Mouse (Mus musculus) intestine, embryonic 16.5 days (tissue): ENCODE measurements at regions not wholly inside any gene's neighbourhood (a gene's known extent, or its start where the extent isn't known, plus 50 kb on each side); places are given as distances from the start of the nearest gene placed in this dataset.

Experiments
- ATAC-seq: fragments of 200-750 bp; cut with Nextera tagmentation; 2 replicates; pipeline ENCODE4 v1.8.0; 2017; ENCODE audit warnings: moderate TSS enrichment, moderate library complexity
- H3K27ac ChIP-seq: fragments of 300-500 bp; sonication (generic); 2 replicates; pipeline ENCODE4 v1.5.1; 2014; ENCODE audit warnings: mild to moderate bottlenecking, low read length
- H3K27me3 ChIP-seq: fragments of 300-500 bp; sonication (generic); replicated peaks from 2 replicates; pipeline ENCODE4 v1.6.1; 2014; ENCODE audit warnings: low read length, control low read depth, mixed read lengths; ENCODE audit not compliant: control insufficient read depth, insufficient read depth
- H3K36me3 ChIP-seq: fragments of 300-500 bp; sonication (generic); 2 replicates; pipeline ENCODE4 v1.6.1; 2014; ENCODE audit warnings: low read length, control low read depth; ENCODE audit not compliant: control insufficient read depth, insufficient read depth
- H3K4me1 ChIP-seq: fragments of 300-500 bp; sonication (generic); 2 replicates; pipeline ENCODE4 v1.6.1; 2014; ENCODE audit warnings: low read length, control low read depth, mixed read lengths; ENCODE audit not compliant: control insufficient read depth, insufficient read depth
- H3K4me2 ChIP-seq: fragments of 300-500 bp; sonication (generic); 2 replicates; pipeline ENCODE4 v1.6.1; 2014; ENCODE audit warnings: low read depth, low read length, control low read depth
- H3K4me3 ChIP-seq: fragments of 300-500 bp; sonication (generic); 2 replicates; pipeline ENCODE4 v1.5.1; 2014; ENCODE audit warnings: mild to moderate bottlenecking, low read length
- H3K9ac ChIP-seq: fragments of 300-500 bp; sonication (generic); 2 replicates; pipeline ENCODE4 v1.6.1; 2014; ENCODE audit warnings: low read depth, low read length
- H3K9me3 ChIP-seq: fragments of 300-500 bp; sonication (generic); 2 replicates; pipeline ENCODE4 v1.6.1; 2016; ENCODE audit warnings: low read length, control low read depth; ENCODE audit not compliant: control insufficient read depth
- WGBS: fragments of 180-500 bp; shearing (Covaris S2); extraction: QIAGEN DNeasy Blood & Tissue Kit; methylation state at CpG from one replicate; pipeline ENCODE4 v1.1.7; 2014; 5-methylcytosine and 5-hydroxymethylcytosine counted together

GRCm38 (mm10) chr5:52309317-52310060 lies 54.1 kb upstream of the Sod3 start:
- no peaks in the 10 kb centered on the region for H3K36me3 ChIP-seq
- no peak for ATAC-seq
- H3K4me2 ChIP-seq: no peak overlapping the region
- WGBS: 77% methylated on average over 11 of the region's 11 CpGs
- H3K4me1 ChIP-seq: no peaks in the 10 kb centered on the region
- H3K27ac ChIP-seq: no peak overlapping the region
- H3K27me3 ChIP-seq: no peaks in the 10 kb centered on the region
- H3K4me3 ChIP-seq: no peak overlapping the region
- H3K9ac ChIP-seq: no peak overlapping the region
- H3K9me3 ChIP-seq: no peaks in the 10 kb centered on the region

GRCm38 (mm10) chr5:52296303-52296702 lies 67.3 kb upstream of the Sod3 start:
- WGBS: 88% methylated on average over 3 of the region's 3 CpGs
- no peaks in the 10 kb centered on the region for H3K4me1 ChIP-seq
- H3K9me3 ChIP-seq: no peaks in the 10 kb centered on the region
- H3K27me3 ChIP-seq: no peaks in the 10 kb centered on the region
- H3K9ac ChIP-seq: no peak overlapping the region
- H3K4me2 ChIP-seq: no peak overlapping the region
- H3K4me3 ChIP-seq: no peak overlapping the region
- ATAC-seq: peak; percentile 74
- no peak overlapping the region for H3K27ac ChIP-seq
- no peaks in the 10 kb centered on the region for H3K36me3 ChIP-seq

- Histone ChIP-seq H3K27me3 (no peaks in the 10 kb centered on the region), H3K4me1 (no peaks in the 10 kb centered on the region), H3K4me3 (no peak overlapping the region), H3K9ac (no peak overlapping the region), H3K4me2 (no peak overlapping the region), H3K36me3 (no peaks in the 10 kb centered on the region), H3K27ac (no peak overlapping the region), H3K9me3 (no peaks in the 10 kb centered on the region)
- no peak for ATAC-seq
- WGBS: 59% methylated on average over 8 of the region's 8 CpGs
These were observed 69.1 kb upstream of the Sod3 start for GRCm38 (mm10) chr5:52294466-52294865.

GRCm38 (mm10) chr5:52288319-52288718 lies 75.3 kb upstream of the Sod3 start:
- Histone ChIP-seq H3K27me3 (no peaks in the 10 kb centered on the region), H3K36me3 (no peaks in the 10 kb centered on the region), H3K9me3 (no peaks in the 10 kb centered on the region), H3K27ac (no peak overlapping the region), H3K4me1 (no peaks in the 10 kb centered on the region), H3K9ac (no peak overlapping the region), H3K4me3 (no peak overlapping the region), H3K4me2 (no peak overlapping the region)
- ATAC-seq: no peak
- 90% methylated on average over 1 of the region's 1 CpGs for WGBS

- H3K4me3 ChIP-seq: no peak overlapping the region
- no peaks in the 10 kb centered on the region for H3K36me3 ChIP-seq
- H3K4me2 ChIP-seq: no peak overlapping the region
- WGBS: 88% methylated on average over 2 of the region's 2 CpGs
- H3K27ac ChIP-seq: no peak overlapping the region
- no peaks in the 10 kb centered on the region for H3K27me3 ChIP-seq
- no peak overlapping the region for H3K9ac ChIP-seq
- no peak for ATAC-seq
- H3K9me3 ChIP-seq: no peaks in the 10 kb centered on the region
- H3K4me1 ChIP-seq: no peaks in the 10 kb centered on the region
These were observed 82.7 kb upstream of the Sod3 start for GRCm38 (mm10) chr5:52280871-52281270.

DNA sequence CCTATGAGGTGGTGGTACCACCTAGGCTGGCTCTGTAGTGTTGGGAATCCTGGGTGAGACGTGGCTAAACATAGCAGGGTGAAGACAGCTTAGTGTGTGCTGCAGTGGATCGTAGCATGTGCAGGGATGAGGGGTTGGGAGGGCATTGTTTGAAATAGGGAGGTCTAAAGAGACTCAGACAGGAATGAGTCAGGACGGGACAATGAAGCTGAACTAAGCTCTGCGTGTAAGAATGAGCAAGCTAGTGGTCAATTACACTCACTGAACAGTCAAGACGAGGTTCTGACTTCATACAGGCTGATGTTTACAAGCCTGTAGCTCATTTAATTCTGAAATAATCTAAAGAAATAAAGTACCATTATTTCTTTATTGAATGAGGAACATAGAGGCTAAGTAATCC lies 85.5 kb upstream of the Sod3 start:
- Histone ChIP-seq H3K9ac (no peak overlapping the region), H3K36me3 (no peaks in the 10 kb centered on the region), H3K27ac (no peak overlapping the region), H3K4me2 (no peak overlapping the region), H3K4me1 (no peaks in the 10 kb centered on the region), H3K4me3 (no peak overlapping the region), H3K9me3 (no peaks in the 10 kb centered on the region), H3K27me3 (no peaks in the 10 kb centered on the region)
- ATAC-seq: no peak
- WGBS: 74% methylated on average over 5 of the region's 5 CpGs

- WGBS: 48% methylated on average over 11 of the region's 11 CpGs
- peak; percentile 66 for ATAC-seq
These were observed 72.9 kb upstream of the Dhx15 start for GRCm38 (mm10) chr5:52263214-52263613.

GRCm38 (mm10) chr5:52258075-52258474 lies 67.8 kb upstream of the Dhx15 start:
- H3K36me3 ChIP-seq: no peaks in the 10 kb centered on the region
- ATAC-seq: no peak
- WGBS: 83% methylated on average over 2 of the region's 2 CpGs
- H3K27ac ChIP-seq: no peak overlapping the region
- no peaks in the 10 kb centered on the region for H3K27me3 ChIP-seq
- no peaks in the 10 kb centered on the region; the same call in 1 of the 2 replicates for H3K4me1 ChIP-seq
- no peak overlapping the region for H3K4me3 ChIP-seq
- no peaks in the 10 kb centered on the region for H3K9me3 ChIP-seq
- no peak overlapping the region for H3K9ac ChIP-seq
- no peak overlapping the region for H3K4me2 ChIP-seq

More at GRCm38 (mm10) chr5:52263214-52263613, 72.9 kb upstream of the Dhx15 start:
- H3K27ac ChIP-seq: no peak overlapping the region
- no peak overlapping the region for H3K9ac ChIP-seq
- H3K27me3 ChIP-seq: no peaks in the 10 kb centered on the region
- no peaks in the 10 kb centered on the region for H3K9me3 ChIP-seq
- H3K4me1 ChIP-seq: no peaks in the 10 kb centered on the region
- H3K4me3 ChIP-seq: no peak overlapping the region
- H3K4me2 ChIP-seq: no peak overlapping the region
- no peaks in the 10 kb centered on the region for H3K36me3 ChIP-seq

GRCm38 (mm10) chr5:52254602-52255071 lies 64.3 kb upstream of the Dhx15 start:
- Histone ChIP-seq H3K27me3 (no peaks in the 10 kb centered on the region), H3K4me2 (peak overlapping the region; percentile 39; the same call in 1 of the 2 replicates), H3K9ac (peak overlapping the region; percentile 23; the same call in 1 of the 2 replicates), H3K4me3 (peak overlapping the region; percentile 22), H3K27ac (peak overlapping the region; percentile 52), H3K9me3 (no peaks in the 10 kb centered on the region), H3K4me1 (no peaks in the 10 kb centered on the region; the same call in 1 of the 2 replicates), H3K36me3 (no peaks in the 10 kb centered on the region)
- ATAC-seq: peak; percentile 79
- WGBS: 45% methylated on average over 14 of the region's 14 CpGs
